Mouse (Mus musculus): ENCODE measurements around the gene Crygd. TPM values are rescaled to one million over a fixed set of nuclear protein-coding genes. Genes with fewer than 3 reads are reported as not detected.
"Not testable (repeated sequence)": the region's sequence is repeated elsewhere in the genome, so short reads cannot be mapped to it uniquely, and the experiment has no call there.

The Crygd gene
- not detected for total RNA-seq (2021)

DNA sequence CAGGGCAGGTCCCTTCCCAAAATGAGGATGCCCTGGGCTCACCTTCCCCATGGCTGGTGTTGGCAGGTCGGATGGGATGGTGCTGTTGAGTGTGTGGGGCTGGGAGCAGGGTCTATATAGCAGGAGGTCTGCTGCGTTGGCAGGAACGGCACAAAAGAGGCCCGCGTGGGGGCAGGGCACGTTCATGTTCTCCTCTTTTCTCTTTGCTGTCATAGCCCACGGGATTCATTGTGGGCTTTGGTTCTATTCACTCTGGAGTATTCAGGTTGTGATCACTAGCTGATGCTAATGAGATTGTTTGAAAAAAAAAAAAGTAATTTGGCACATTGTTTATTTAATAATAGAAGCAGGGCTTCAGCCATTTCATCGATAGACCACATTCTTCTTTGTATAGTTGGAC, at the start of gene Crygd:
Gene Crygd, minus strand, starts transcription at position 101 of the 400 bp plus-strand sequence.
- DNase-seq = no peak

DNA sequence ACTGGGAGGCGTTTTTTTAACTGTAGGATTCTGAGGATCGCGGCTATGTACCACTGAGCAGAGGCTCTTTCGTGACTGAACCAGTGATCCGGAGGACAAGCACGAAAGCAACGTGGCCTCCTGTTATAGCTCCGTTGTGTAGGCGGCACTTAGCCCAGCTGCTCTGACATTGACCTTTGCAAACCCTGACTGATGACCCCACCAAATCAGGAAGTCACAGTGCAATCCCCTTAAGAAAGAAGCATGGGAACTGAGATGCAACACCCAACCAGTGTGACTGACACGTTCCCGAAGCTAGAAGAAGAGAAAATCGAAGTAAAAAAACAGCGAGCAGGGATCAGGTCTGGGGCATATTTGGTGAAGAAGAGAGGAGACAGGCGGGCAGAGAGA, 49.5 kb upstream of the Crygd start:
- DNase-seq = no peak

DNA sequence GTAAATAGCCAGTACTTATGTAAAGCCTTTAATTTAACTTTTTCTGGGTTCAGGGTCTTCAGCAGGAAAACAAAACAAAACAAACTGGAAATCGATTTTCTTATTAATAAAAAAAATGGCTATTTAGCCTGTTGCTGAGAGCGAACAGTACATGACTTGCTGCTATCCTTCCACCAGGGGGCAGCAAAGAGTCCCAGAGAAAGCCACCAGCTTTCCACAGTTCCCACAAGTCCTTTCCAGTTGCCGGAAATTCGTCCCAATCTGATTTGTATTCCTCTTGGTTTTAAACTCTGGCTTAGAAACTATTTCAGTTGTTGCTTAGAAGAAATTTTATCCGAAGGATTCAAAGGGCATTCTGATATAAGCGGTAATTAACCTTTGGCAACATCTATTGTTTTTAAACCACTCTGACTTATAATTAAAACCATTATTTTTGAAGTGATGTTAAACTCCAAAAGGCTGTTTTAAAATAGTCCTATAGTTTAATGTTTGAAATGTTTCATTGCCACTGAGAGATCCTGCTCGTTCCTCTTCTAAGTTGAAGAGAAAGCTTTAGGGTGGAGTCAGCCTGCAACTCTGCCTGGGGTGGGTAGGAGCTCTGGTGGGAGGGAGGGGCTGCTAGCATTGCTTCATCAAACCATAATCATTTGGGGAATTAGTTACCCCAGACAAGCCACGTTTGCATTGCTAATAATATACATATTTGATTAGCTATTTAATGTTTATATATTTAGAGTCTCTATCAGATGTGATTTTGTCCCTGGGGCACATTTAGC, 49.0 kb upstream of the Crygd start:
- DNase-seq = peak; percentile 81

DNA sequence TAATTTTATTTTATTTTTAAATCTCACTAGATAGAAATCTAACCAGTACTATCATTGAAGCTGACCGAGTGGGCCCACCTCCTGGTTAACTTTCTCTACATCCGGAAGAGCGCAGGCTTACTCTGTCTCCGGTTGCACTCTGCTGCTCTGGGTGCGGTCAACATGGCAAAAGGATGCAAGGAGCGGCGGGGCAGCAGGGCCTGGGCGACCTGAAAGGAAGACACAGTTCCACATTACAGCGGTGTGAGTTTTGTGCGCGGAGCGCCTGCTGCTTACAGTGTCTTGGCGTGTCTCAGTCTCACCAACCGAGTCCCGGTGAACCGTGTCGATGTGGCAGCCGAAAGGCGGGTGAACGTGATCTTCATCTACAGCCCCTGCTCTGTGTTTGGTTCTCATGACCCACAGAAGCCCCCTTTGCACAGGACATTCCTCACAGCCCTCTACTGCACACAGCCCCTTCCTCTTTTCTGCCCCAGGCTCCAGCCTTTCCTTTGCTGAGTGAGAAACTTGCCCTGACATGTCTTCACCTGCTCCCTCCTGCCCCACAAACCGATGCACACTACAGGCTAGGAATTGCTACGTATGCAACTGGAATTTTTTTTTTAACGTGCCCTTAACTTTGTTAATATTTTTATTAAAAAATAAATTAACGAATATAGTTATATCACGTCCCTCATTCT, 46.6 kb upstream of the Crygd start:
- no peak for DNase-seq

DNA sequence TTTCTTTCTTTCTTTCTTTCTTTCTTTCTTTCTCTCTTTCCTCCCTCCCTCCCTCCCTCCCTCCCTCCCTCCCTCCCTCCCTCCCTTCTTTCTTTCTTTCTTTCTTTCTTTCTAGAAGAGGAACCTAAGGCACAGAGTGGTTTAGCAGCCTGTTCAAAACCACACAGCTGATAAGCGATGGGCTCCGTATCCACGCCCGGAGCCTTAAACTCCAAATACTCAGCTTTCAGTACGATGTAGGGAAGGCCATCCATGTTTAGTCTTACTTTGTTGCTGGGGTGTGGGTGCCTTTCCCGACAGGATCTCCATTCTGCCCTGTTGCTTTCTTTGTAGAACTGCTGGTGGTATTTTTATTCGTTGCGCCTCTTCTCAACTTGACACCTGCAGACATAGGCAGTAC, 45.9 kb upstream of the Crygd start:
- DNase-seq = no peak

DNA sequence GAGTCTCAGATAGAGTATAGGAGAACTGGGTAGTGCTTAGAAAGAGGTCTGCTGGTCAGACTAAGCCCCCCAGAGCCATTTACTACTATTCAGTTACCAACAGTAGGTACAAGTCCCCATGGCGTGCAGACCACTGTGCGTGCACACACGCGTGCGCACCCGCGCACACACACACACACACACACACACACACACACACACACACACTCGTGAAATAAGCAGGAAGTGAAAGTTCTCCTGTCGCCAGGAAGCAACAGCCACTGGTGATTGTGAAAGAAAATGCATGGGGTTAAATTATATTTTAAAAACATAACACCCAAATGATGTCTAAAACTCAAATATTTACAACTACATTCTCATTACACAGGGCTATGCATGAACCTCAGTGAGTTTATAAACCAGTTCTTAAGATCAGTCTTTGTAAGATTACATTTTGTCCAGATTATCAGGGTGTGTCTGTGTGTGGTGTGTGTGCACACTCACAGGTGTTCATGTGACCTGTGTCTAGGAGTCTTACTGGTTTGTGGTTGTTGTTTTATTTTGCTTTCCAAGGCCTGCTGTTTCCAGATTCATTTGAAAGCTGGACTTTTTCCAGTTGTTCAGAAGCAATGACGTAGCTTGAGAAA, 44.5 kb upstream of the Crygd start:
- no peak for DNase-seq

DNA sequence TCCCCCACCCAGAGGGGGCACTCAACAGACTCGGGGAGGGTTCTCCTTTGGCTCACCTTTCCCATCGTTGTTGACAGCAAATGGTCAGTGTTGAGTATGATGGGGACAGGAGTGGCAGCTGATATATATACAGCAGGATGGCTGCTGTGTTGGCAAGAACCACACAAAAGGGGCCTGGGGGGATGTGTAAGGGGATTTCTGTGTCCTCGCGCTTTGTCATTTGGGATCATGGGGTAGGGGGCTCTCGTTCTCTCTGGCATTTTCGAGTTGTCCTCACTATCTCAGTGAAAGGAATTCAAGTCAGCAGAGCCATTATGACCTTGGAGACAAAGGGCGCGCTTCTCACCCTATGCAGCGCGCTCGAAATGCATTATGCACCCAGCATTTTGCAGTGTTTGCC, 40.0 kb upstream of the Crygd start, which contains the start of gene Cryga:
Gene Cryga, minus strand, starts transcription at position 101 of the 400 bp plus-strand sequence.
- DNase-seq = no peak

DNA sequence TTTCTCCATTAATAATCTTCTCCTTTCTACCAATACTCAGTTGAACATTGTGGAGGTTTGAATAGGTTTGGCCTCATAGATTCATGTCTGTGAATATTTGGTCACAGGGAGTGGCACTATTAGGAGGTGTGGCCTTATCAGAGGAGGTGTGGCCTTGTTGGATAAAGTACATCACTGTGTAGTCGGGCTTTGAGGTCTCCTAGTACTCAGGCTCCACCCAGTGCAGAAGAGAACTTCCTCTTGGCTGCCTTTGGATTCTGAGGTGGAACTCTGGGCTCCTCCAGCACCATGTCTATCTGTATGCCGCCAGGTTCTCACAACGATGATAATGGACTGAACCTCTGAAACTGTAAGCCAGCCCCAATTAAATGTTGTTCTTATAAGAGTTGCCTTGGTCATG, 33.7 kb upstream of the Crygd start:
- no peak for DNase-seq

DNA sequence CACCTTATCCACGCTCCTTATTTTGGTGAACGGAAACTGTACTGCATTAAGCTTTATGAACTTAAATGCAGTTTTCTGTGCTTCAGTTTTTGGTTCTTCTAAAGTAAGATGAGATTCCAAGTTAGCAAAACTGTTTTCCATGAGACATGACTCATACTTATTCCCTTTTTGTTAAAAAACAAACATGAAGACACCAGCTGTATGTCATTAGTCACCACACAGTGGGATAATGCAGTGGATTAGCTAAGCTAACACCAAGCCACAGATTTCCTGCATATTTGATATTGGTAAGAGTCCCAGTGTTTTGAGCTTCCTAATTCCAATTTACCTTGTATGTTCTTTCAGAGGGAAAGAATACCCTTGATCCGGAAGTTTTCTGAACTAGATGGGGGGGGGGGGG, 28.3 kb upstream of the Crygd start:
- DNase-seq = no peak

DNA sequence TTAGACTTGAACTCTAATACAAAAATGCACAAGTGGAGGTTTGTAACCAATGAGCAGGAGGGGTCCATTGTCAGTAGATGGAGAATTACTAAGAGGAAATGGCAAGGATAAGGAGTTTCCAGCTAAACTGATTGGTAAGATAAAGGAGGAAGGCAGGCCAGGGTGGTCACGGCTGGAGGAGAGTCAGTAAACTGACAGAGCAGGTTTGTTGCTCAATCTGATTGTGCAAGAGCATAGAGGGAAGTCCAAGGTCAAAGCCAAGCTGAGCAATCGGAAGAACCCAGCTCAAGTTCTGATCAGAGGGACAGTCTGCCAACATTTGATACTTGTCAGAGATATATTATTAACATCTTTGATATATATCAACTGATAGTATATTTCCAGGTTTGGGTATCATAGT, 27.1 kb upstream of the Crygd start:
- no peak for DNase-seq

DNA sequence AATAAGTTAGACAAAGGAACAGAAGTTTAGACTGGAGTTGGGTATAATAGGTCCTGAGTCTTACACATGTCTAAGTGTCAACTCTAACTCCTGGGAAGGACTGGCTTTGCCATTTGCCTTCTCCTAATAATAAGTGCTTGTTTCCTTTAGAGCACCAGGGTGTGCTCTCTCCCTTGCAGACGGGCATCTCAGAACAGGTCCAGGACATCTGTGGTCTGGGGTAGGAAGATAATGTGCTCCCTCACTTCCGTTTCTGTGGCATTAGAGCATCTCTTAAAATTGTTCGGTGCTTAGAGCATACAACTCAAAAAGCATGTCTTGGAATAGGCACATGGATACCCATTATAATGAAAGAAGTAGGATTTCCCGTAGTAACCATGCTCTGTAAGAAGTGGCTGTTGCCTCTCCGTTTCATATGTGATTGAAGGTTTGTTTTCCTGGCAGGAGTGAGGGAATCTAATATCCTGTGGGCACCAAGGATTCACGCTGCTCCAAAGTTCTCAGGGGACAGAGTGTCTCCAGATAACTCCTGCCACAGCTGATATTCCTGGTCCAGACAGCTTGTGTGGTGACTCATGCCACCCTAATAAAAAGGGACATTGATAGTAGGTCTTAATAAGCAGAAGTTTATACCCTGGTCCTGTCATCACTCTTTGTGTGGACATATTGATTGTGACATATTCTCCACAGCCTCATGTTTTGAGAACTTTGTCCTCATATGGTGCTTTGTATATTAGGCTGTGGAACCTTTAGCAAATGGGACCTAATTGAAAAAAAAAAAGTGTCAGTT, 25.5 kb upstream of the Crygd start:
- DNase-seq = no peak

DNA sequence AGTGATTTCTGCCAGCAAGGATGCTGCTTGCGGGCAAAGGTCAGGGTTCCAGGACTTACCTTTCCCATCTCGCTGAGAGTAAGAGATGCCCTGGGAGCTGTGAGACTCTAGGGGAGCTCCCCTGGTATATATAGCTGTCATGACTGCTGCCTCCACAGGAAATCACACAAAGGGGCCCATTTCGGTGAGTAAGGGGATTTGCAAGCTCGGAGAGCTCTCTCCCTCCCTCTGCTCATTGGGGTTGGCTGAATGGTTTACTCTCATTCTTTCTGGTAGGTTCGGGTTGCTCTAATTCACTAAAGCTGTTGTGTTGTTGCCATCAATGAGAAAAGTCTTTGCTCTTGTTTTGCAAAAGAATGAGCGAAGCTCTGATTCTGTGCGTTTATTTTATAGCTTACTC, 18.9 kb upstream of the Crygd start, which contains the start of gene Crygb:
Gene Crygb, minus strand, starts transcription at position 101 of the 400 bp plus-strand sequence.
- DNase-seq = no peak

DNA sequence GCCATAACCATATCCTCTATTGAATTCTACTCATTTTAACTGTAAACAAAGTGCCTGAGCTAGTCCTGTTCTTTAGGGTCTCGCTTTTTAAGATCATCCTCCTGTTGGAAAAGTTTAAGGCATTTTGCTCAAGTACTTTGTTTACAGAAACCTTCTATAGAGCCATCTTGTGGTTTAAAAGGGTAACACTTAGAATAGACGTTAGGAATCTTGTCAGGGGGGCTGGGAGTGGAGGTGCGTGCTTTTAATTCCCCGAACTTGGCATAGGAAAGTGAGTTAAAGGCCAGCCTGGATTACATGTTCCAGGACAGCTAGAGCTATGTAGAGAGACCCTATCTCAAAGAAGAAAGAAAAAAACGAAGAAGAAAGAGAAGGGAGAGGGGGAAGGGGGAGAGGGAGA, 12.4 kb upstream of the Crygd start:
- no peak for DNase-seq

DNA sequence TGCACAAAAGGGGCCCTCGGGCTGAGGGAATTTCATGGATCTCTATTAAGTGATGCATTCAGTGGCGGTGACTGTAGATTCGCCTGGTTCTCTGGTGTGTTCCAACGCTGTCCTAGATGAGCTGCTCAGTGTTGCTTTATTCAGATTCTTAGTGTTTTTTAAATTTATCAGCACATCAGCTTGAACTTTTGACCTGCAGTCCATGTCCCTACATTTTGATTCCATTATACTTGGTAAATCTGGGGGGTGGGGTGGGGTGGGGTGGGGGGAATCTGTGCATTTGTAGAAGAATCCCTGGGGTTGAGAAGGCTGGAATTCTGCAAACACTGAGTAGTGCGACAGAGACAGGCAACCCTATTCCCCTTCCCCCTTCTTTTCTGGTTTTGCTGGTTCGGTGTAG, 10.3 kb upstream of the Crygd start, which contains the start of gene Crygc:
Gene Crygc, minus strand, starts transcription at position 101 of the 400 bp plus-strand sequence.
- no peak for DNase-seq

DNA sequence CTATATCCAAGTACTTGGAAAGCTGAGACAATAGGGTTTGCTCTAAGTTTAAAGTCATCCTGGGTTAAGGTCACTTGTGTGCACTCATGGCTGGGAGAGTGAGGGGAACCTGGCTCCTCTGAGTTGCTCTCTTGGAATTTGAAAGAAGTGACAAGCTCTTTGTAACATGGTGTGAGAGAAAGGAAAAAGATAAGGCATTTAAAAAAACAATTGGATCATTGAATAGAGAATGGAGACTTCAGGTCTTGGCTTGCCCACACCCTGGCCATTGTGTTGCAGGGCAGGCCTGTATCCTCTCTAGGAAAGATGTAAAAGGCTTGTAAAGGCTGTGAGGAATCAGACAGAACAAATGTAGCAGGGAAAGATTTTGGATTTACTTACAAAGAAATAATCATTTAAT, 4.6 kb upstream of the Crygd start:
- DNase-seq = no peak

DNA sequence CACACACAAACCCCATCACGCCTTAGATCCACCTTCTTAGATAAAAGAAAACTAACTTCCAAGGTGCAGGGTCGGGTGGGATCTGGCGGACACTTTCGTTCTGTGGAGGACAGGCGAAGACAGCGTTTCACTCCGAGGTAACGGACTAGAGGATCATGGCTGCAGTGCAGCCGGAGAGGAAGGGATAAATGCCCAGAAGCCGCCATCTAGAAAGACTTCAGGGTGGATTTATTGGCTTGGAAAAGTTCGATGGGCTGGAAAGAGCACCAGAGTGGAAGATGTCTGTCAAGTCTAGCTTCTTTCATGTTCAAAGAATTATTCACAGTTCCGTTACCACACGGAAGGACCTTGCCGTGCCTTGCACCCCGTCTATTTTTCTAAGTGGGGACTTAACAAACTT, 949 bp upstream of the Crygd start:
- no peak for DNase-seq

DNA sequence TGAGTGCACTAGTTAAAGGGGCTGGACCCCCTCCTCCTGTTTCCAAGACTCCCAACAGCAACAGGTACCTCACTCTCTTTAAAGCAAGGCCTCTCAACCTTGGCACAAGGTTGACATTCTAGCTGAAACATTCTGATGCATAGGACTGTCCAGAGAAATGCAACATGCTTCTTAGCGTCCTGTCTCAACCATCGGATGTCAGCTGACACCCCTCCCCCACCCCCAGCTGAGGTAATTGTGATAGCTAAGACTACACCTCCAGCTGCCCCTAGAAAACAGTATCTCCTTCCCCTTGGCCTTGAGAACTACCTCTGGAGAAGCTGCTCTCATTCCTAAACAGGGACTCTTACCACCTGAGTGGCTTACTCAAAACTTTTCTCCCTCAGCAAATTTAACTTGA, 11.1 kb downstream of the Crygd start:
- no peak for DNase-seq

DNA sequence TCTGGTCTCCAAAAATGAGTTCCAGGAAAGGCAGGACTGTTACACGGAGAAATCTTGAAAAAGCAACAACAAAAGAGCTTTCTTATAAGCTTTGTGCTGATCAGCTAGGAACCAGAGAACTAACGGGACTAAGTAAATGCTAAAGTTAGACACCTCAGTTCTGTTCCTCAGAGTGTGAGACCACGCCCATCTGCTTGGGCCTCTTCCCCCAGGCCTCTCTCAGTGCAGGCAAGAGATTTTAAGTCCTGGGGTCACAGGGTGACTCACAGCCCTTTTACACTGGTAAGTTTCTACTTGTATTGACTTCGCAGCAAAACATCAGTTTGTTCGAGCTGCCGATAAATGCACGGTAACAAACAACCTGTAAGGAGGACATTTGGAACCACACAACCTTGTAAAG, 11.6 kb downstream of the Crygd start:
- DNase-seq = no peak

DNA sequence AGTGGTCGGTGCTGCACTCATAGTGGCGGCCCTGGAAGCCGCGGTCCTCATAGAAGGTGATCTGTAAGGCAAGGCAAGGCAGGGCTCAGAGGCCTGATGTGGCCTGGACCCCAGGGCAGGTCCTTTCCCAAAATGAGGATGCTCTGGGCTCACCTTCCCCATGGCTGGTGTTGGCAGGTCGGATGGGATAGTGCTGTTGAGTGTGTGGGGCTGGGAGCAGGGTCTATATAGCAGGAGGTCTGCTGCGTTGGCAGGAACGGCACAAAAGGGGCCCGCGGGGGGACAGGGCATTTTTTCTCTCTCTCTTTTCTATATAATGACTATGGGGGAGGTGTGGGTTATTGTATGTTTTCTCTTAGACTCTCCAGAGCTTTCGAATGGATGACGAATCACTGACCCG, 12.3 kb downstream of the Crygd start, which contains the start of gene Cryge:
Gene Cryge, minus strand, starts transcription at position 198 of the 400 bp plus-strand sequence.
- DNase-seq = not testable (repeated sequence)

DNA sequence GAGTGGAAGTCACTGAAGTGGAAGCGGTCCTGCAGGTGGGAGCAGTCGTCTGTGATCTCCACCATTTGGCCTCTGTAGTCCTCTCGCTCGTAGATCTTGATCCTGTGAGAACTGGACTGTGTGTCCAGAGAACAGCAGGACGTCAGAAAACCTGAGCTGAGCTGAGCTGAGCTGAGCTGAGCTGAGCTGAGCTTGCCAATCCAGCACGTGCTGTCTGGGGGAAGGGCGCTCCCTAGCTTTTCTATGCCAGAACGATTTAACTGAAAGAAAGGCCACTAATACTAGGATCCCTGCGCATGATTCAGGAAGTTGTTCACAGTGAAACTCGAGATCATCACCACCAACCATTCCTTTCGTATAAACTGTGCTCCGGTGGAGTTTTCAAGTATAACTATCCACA, 14.5 kb downstream of the Crygd start:
- peak; percentile 18 for DNase-seq

DNA sequence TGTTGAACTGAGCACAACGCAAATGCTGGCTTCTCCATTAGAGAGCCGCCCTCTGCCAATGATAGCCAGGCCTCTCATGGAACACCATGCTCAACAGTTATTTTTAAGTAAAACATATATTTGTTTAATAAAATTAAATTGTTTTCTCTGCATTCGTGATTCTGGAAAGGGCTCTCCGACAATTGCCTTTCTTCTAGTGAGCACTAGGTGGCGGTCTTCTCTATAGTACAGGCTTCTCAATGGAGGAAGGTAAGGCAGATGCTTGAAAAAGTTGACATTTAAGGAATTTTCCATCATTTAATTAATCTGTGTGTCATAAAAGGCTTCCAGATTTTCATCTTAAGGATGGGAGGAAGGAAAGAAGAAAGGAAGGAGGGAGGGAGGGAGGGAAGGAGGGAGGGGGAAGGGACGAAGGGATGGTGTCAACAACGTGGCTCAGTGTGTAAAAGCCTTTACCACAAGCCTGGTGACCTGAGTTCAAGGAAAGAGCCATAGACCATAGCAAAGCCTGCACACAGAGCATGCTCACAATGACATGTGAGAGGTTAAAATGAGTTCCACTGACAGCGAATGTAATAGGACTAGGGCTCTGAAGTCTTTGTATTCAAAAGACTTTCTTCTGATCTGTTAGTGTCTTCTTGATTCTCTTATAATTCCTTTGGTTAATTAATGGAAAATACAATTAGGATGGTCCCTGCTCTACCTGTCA, 16.7 kb downstream of the Crygd start:
- peak; percentile 25 for DNase-seq

DNA sequence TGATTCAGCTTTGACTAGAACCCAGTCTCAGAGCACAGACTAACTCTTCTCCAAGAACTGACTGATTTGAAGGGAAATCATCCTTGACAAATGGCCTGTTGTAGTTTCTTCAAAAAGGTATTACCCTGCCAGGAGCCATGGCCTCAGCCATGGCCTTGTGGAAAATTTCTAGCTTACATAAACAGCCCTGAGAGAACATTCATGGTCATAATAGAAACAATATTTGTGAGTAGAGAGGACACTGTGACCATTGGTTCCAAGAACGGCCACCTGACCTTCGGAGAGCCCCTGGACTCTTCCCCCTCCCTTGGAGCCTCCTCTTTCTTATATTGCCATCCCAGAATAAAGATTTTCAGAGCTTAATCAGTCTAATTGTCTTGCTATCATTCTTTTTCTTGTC, 19.8 kb downstream of the Crygd start:
- DNase-seq = no peak

Data from heart, postnatal 4 days (tissue).